Mouse (Mus musculus) kidney, postnatal 36 days (tissue): ENCODE data around the gene Eif3g.

ENCODE experiments used
- DNase-seq, 2 experiments: peaks; one replicate each; pipeline ENCODE4 v3.0.0; 2021 to 2022; ENCODE audit warnings: mixed read lengths in 2 of 2

Gene Eif3g

DNA sequence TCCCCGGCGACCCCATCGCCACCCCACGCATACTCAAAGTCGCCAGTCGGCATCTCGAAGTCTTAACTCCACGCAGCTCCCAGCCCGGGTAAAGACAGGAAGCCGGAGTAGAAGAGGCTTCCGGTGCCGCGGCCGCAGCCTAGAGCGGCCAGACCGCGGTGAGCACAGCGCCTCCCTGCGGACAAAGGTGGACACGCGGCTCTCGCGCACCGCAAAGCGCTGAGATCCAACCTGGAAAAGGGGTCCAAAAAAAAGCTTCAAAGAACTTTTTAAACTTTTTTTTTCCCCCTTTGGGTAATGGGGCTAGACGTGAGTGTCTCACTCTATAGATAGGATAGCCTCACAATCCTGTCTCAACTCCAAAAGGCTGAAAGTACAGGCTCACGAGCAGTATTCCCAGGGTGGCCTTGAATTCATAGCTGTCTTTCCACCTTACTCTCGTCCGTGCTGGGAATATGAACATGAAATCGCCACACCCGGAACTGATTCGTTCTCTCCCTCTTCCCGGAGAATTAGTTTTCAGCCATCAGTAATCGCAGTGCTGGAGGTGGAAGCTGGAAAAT is at the start of gene Eif3g:
Gene Eif3g (minus strand): TSS at position 113 of the 563 bp plus-strand sequence.
- DNase-seq: peak; percentile 83 to 92

DNA sequence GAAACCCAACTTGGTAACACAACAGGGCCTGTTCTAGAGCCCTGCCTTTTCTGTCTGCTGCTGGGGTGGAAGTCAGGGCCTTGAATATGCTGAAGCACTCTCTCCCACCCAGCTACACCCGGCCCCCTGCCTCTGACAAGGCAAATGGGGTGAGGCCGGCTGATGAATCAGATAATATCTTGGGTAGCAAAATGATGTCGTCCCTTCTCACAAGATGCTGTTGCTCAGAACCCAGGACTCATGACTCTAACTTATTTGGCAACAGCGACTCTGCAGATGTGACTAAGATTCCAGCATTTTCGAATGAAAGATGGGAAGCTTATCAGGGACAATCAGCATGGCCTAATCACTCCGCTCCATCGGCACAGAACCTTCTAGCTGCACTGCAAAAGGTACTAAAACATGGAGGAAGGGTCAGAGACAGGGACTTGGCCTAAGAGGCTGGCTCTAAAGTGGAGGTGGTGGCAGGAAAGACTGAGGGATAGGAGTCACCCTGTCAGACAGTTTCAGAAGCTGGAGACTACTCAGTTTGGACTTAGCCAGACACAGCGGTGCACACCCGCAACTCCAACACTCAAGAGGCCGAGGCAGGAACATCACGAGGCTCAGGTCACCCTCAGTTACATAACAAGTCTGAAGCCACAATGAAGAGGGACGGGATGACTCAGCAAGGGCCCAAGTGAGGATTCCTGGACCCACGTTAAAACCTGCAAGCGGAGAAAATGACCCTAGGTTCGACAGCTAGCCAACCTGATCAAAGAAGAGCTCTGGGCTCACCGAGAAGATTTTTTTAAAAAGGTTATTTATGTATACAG is 47.9 kb upstream of the Eif3g start:
- peak; percentile 12 to 22 for DNase-seq

DNA sequence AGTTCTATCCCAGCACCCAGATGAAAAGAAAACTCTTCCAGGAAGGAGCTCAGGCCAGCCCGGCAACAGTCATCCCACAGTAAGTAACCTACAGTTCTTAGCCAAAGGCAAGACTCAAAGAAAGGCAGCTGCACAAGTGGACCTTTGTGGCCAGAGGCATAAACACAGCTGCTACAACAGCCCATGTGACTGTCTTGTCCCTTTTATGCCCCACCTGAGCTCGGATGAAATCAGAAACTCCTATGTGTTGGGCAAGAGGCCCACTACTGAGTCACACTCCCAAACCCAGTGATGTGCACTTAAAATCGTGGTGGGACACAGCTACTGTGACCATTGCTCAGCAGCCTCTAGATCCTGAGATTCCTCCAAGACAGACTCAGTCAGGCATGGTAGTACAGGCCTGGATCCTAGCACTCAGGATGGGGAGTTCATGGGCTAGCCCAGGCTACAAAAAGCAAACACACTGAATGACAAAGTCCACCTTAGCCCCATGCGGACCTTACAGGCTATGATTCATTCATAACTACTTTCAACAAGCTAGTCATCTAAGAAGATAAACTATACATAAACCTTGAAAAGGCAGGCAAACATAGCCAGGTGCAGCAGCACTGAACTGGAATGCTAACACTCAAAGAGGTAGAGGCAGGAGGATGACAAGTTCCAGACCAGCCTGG is 46.4 kb upstream of the Eif3g start:
- no peak for DNase-seq

GRCm38 (mm10) chr9:20943911-20944310 is 45.5 kb upstream of the Eif3g start:
- no peak for DNase-seq

DNA sequence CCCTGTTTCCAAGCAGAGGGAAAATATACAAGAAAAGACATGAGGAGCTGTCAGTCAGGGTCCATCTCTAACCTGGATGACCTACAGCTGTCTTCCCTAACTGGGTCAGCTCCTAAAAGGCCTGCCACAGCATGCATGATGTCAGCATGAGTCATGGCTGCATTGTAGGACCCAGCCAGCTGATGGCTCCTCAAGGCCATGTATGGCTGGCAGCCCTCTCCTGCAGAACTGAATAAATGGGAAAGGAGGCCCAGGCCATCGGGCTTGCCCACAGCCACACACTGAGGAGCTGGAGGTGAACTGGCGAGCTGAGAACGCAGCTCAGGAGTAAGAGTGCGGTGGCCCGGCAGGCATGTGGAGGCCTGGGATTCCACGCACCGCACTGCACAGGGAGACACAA is 45.0 kb upstream of the Eif3g start:
- DNase-seq: no peak

DNA sequence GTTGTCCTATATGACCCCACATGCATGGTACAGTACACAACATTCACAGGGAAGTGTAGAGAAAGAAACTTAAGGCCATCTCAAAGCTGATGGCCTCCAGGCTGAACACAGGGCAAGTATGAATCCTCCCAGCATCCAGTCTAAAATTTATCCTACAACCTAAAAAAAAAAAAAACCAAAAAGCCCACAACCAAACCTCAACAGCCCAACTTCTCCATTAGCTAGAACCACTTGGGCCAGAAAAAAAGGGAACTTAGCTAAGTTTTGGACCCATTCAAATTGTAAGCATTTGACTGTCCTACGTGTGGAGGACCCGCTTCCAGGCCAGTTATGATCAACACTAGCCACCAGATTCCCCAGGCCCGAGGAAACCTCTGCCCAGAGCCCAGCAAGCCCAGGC is 24.8 kb upstream of the Eif3g start:
- DNase-seq: no peak

DNA sequence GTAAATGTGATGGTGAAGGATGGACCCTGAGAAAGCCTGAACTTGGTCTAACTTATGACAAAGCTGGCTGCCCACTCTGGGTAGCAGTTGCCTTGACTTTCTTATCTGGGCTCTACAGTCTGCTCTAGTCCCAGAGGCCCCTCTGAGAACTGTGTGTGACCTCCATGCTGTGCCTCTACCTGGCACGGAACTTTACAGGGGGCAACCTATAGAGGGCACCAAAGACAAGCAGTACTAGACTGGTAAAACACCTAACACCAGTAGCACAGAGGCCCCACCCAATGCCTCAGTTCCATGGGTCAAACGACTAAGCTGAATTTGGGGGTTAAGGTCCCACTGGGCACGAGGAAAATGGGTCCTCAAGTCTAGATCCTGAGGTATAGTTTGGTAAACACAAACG is 17.7 kb upstream of the Eif3g start:
- DNase-seq: peak; percentile 35 to 69

GRCm38 (mm10) chr9:20909948-20910347 is 11.5 kb upstream of the Eif3g start:
- DNase-seq: no peak

DNA sequence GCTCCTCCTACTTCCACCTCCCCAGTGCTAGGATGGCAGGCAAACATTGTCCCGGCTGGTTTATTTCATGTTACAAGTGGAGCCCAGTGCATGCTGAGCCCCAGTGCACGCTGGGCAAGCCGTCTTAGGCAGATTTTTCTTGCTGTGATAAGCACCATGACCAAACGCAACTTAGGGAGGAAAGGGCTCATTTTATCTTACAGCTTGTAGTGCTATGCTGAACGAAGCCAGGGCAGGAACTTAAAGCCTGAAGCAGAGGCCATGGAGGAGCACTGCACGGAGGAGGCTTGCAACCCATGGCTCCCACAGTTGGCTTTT is 3.7 kb upstream of the Eif3g start:
- no peak for DNase-seq

DNA sequence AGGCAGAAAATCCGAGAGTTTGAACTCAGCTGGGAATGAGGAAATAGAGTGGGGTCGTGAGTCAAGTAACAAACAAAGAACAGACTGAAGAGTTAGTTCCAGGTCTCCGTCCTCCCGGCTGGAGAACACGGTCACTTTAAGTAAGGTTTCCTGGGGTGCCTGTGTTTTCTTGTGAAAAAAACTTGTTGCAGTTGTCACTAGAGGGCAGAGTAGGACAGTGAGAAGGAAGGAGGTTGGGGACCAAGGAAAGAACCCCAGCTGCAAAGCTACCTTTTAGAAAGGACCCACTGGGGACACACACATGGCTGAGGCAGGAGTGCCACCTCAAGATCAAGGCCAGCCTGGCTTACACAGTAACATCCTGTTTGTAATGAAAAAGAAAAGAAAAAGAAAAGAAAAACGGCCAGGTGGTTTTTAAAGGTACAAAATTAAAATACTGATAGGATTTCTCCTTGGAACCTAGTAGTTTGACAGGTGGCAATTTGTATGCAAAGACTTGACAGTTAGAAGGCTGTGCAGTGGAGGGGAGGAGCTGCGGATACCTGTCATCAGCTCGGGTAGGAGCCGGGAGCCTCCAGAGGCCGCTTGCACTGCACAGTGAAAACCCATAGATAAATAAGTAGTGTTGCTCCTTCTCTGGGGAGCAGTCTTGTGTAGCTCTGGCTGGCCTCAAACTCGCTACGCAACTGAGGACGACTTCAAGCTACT is 3.2 kb upstream of the Eif3g start:
- peak; percentile 53 to 70 for DNase-seq

DNA sequence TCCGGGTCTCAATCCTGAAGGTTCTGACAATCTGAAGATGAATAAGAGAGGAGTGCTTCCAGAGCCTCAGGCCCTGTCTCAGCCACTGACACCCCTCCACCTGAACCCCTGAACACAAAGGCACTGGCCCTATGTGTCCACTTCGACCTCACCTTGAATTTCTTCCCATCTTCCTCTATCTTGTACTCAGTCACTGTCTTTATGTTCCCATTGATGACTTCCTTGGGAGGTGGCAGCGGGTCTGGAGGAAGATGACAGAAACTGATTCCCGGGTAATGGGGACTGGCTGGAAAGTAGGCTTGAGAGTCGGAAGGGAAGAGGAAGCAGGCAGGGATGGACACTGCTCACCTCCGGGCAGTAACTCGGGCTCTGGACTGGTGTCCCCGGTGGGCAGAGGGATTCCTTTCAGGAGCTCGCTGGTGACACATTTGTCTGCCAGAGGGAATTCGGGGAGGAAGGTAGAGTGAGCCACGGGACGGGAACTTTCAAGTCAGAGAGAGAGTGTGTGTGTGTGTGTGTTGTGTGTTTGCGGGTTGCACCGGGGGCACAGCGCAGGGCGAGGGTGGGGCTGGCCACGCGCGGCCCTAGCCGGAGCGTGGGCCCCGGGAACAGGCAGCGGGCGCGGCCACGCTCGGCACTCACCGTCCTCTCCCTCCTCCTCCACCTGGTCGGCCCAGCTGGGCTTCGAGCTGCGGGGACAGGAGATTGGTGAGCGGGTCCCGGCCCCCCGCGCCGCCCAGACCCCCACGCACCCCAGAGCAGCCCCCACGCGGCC is 500 bp downstream of the Eif3g start:
- DNase-seq: no peak

- DNase-seq: no peak
Observed at GRCm38 (mm10) chr9:20895382-20895781, 3.0 kb downstream of the Eif3g start.

GRCm38 (mm10) chr9:20894629-20895028 is 3.8 kb downstream of the Eif3g start:
- no peak for DNase-seq

DNA sequence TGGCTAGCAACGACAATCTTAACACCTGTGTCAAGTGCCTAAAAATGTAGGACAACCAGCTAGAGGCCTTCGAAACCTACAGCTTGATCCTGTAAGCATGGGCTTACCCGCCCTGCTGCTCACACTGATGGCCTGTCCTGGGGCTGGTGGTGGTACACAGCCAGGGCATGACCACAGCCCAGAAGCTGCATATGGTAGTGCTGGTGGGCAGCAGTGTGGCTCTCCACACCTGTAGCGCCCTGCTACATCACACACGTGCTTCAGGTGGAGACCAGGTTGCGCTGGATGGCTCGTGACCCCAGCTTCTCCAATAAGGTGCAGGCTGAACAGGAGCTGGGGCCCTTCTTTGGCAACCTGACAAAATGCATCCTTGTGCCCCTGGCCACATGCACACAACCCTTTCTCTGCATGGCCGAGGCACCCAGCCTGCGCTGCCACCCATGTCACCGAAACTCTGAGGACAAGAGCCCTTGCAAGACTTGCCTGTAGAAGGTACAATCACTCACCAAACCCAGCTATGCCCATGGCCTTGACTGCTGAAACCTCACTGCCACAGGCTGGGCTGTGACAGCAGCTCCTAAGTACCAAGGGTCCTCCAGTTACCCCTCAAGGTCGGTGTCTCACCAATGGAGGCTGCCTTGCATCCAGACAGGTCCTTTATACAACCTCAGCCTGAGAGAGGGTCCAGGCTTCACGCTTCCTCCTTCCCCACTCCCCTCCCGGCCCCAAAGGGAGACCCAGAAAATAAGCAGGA is 4.7 kb downstream of the Eif3g start:
- no peak for DNase-seq

GRCm38 (mm10) chr9:20893069-20893468 is 5.4 kb downstream of the Eif3g start:
- no peak for DNase-seq

DNA sequence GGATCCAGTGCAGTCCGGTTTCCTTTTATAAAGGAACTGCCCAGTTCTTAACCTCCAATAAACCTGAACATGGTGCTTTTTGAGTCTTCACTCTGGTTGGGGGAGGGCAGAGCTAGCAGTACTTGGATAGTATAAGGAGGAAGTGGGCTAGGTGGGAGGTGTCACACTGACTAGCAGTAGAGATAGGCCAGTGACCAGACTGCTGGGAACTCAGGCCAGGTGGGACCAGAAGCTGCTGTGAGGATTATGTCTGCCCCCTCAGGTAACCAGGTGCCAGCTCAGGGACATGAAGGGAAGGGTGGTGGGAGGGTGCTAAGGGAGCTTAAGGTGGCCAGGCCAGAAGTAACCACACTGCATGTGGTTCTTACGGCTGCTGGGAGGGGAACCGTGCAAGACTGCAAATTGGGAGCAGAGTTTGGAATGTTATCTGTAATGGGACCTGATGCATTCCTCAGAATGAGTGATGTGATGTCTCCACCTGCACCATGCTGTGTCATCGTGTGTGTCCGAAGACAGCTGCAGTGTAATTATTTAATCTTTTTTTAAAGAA is 6.2 kb downstream of the Eif3g start:
- DNase-seq: no peak

GRCm38 (mm10) chr9:20891339-20892103 is 6.9 kb downstream of the Eif3g start:
- no peak for DNase-seq

- DNase-seq: no peak
Observed at GRCm38 (mm10) chr9:20890411-20890810, 8.0 kb downstream of the Eif3g start.

DNA sequence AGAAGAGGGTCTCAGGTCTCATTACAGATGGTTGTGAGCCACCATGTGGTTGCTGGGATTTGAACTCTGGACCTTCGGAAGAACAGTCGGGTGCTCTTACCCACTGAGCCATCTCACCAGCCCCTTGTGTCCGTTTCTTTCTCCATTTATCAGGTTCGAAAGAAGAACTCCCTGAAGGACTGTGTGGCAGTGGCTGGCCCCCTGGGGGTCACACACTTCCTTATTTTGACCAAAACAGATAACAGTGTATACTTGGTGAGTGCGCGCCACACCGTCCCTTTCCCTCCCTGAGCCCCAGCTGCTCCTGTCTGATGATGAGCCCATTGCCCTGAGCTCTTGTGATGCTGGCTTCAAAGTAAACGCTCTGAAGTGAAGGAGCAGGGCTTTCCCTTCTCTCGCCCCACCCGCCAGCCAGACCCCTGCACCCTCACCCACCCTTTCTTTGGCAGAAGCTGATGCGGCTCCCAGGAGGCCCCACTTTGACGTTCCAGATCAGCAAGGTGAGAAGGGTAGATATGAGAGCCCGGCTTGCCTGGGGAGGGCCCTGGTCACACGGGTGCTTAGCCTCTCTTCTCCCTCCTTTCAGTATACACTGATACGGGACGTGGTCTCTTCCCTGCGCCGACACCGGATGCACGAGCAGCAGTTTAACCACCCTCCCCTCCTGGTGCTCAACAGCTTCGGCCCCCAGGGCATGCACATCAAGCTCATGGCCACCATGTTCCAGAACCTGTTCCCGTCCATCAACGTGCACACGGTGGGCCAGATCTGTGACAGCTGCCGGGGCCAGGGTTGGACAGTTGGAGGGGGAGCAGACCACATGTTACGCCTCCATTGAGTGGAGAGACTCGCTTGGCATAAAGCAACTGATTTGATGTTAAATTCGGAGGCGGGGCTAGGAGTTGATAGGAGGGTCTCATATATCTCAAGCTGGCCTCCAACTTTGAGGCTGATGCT is 9.0 kb downstream of the Eif3g start:
- no peak for DNase-seq

DNA sequence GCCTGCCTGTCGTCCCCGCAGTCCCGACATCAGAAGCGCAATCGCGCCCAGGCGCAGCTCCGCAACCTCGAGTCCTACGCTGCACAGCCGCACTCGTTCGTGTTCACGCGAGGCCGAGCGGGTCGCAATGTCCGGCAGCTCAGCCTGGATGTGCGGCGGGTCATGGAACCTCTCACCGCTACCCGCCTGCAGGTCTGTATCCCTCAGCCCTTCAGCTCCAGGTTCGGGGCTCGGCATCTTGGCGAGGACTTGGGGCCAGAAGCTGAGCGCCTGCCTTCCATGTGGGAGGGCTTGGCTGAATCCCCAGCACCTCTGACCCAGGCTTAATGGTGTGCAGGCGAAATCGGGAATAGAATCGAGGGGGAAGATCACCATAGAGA is 10.0 kb downstream of the Eif3g start:
- DNase-seq: no peak
